Mouse (Mus musculus) heart, embryonic 14.5 days (tissue): ENCODE measurements at regions not wholly inside any gene's neighbourhood (a gene's known extent, or its start where the extent isn't known, plus 50 kb on each side); places are given as distances from the start of the nearest gene placed in this dataset.
A peak's percentile ranks its signal among the peaks of the same experiment; 100 is the strongest.

ENCODE experiments used
- ATAC-seq: fragments of 200-750 bp; cut with Nextera tagmentation; 2 replicates; pipeline ENCODE4 v1.8.0; 2017; ENCODE audit warnings: low read depth, moderate TSS enrichment; ENCODE audit not compliant: insufficient number of reproducible peaks, insufficient read depth, low FRiP score
- H3K27ac ChIP-seq, 2 experiments: fragments of 200-500 bp in 1 of 2; fragments of 300-500 bp in 1 of 2; sonication (generic) in 1 of 2; replicated peaks in 1 of 2; 2 replicates each; pipeline ENCODE4 v1.5.1; 2012 to 2014; ENCODE audit warnings: low read depth in 2 of 2, low read length in 2 of 2, control low read depth in 1 of 2, mild to moderate bottlenecking in 1 of 2, mixed read lengths in 1 of 2; ENCODE audit not compliant: control insufficient read depth in 1 of 2, insufficient read depth in 1 of 2
- H3K27me3 ChIP-seq: fragments of 300-500 bp; sonication (generic); 2 replicates; pipeline ENCODE4 v1.6.1; 2014; ENCODE audit warnings: mild to moderate bottlenecking, low read length, control low read depth; ENCODE audit not compliant: control insufficient read depth, insufficient read depth
- H3K36me3 ChIP-seq: fragments of 300-500 bp; sonication (generic); 2 replicates; pipeline ENCODE4 v1.6.1; 2014; ENCODE audit warnings: mild to moderate bottlenecking, control low read depth, low read length, mixed read lengths; ENCODE audit not compliant: control insufficient read depth, insufficient read depth
- H3K4me1 ChIP-seq, 2 experiments: fragments of 200-500 bp in 1 of 2; fragments of 300-500 bp in 1 of 2; sonication (generic) in 1 of 2; 2 replicates each; pipeline ENCODE4 v1.6.1; 2012 to 2014; ENCODE audit warnings: low read length in 2 of 2, control low read depth in 1 of 2, mixed read lengths in 1 of 2; ENCODE audit not compliant: control insufficient read depth in 2 of 2, insufficient read depth in 2 of 2
- H3K4me2 ChIP-seq: fragments of 300-500 bp; sonication (generic); 2 replicates; pipeline ENCODE4 v1.6.1; 2014; ENCODE audit warnings: mild to moderate bottlenecking, low read length
- H3K4me3 ChIP-seq, 2 experiments: fragments of 200-500 bp in 1 of 2; fragments of 300-500 bp in 1 of 2; sonication (generic) in 1 of 2; 2 replicates each; pipeline ENCODE4 v1.5.1; 2012 to 2014; ENCODE audit warnings: low read length in 2 of 2, mild to moderate bottlenecking in 2 of 2, control low read depth in 1 of 2, low read depth in 1 of 2, moderate library complexity in 1 of 2; ENCODE audit not compliant: control insufficient read depth in 1 of 2, insufficient read depth in 1 of 2
- H3K9ac ChIP-seq: fragments of 300-500 bp; sonication (generic); 2 replicates; pipeline ENCODE4 v1.6.1; 2014; ENCODE audit warnings: mild to moderate bottlenecking, low read length
- H3K9me3 ChIP-seq: fragments of 300-500 bp; sonication (generic); 2 replicates; pipeline ENCODE4 v1.6.1; 2016; ENCODE audit warnings: low read length, control low read depth; ENCODE audit not compliant: control insufficient read depth
- WGBS: fragments of 180-500 bp; shearing (Covaris S2); extraction: QIAGEN DNeasy Blood & Tissue Kit; methylation state at CpG from one replicate; pipeline ENCODE4 v1.1.7; 2014; 5-methylcytosine and 5-hydroxymethylcytosine counted together

- H3K27me3 ChIP-seq: no peaks in the 10 kb centered on the region
- no peak overlapping the region for H3K4me3 ChIP-seq
- WGBS: 76% methylated on average over 5 of the region's 5 CpGs
- H3K9me3 ChIP-seq: peaks cover 9% of the 10 kb centered on the region; the same call in 1 of the 2 replicates
- H3K4me1 ChIP-seq: no peaks in the 10 kb centered on the region
- ATAC-seq: no peak
- no peak overlapping the region for H3K9ac ChIP-seq
- H3K4me2 ChIP-seq: no peak overlapping the region
- H3K36me3 ChIP-seq: no peaks in the 10 kb centered on the region
- no peak overlapping the region for H3K27ac ChIP-seq
Measured at GRCm38 (mm10) chr17:22795213-22795612, 71.7 kb downstream of the Zfp945 start.

- Histone ChIP-seq H3K27ac (no peak overlapping the region), H3K27me3 (no peaks in the 10 kb centered on the region), H3K4me1 (no peaks in the 10 kb centered on the region), H3K4me3 (no peak overlapping the region), H3K4me2 (no peak overlapping the region), H3K9ac (no peak overlapping the region), H3K36me3 (peaks cover 15% of the 10 kb centered on the region; the same call in 1 of the 2 replicates), H3K9me3 (peaks cover 14% of the 10 kb centered on the region)
- 83% methylated on average over 2 of the region's 2 CpGs for WGBS
- ATAC-seq: no peak
Measured at GRCm38 (mm10) chr17:22784481-22784880, 82.5 kb downstream of the Zfp945 start.

DNA sequence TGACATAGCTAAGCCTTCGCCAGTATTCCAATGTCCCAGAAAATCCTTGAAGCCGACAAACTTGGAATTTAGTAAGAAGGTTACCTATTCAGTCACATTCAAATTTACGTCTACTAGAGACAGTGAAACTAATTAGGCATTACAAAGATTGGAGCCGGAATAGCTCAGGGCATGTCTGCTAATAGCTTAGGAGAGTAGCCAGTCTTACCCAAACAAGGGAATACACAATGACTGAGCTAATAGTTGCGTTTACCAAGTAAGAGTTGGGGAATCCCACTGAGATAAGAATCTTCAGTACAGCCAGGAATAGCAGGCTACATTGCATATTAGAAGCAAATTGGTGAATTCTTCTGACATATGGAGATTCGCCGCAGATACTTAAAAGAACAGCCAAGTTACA, 121.2 kb downstream of the Zfp945 start:
- no peak for ATAC-seq
- Histone ChIP-seq H3K9me3 (no peaks in the 10 kb centered on the region), H3K27me3 (no peaks in the 10 kb centered on the region), H3K27ac (no peak overlapping the region), H3K9ac (no peak overlapping the region), H3K36me3 (no peaks in the 10 kb centered on the region), H3K4me1 (no peaks in the 10 kb centered on the region), H3K4me2 (no peak overlapping the region), H3K4me3 (no peak overlapping the region)
- WGBS: 64% methylated on average over 7 of the region's 7 CpGs

- Histone ChIP-seq H3K9ac (peak overlapping the region; percentile 81), H3K36me3 (0 out of 2 replicates have a peak, but pooled peaks cover 5% of the 10 kb centered on the region), H3K27me3 (no peaks in the 10 kb centered on the region), H3K27ac (peak overlapping the region; percentile 77 to 82), H3K9me3 (no peaks in the 10 kb centered on the region), H3K4me2 (peak overlapping the region; percentile 73), H3K4me3 (peak overlapping the region; percentile 69 to 70), H3K4me1 (peaks cover 0 to 6% of the 10 kb centered on the region in 2 experiments; a peak in 1 of 4 replicates)
- under 1% methylated on average over 25 of the region's 25 CpGs for WGBS
- ATAC-seq: peak; percentile 82
Measured at GRCm38 (mm10) chr17:22739581-22740178, 127.3 kb downstream of the Zfp945 start.

DNA sequence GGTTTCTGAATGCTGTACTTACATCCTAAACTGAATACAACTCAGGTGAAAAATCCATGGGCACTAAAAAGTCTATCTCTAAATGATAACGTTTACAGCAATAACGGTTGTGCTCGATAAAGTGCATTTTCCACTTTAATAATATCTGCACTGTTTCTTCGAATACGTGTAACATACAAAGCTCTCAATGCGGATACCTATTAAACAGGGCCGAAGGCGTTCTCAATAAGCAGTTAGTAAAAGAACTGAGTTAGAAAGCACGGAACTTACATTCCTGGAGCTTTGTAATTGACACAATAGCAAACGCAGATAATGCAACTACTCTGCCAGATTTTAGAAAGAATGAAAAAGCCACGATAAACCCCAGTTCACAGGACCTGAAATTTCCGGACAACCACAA, 127.8 kb downstream of the Zfp945 start:
- Histone ChIP-seq H3K9ac (peak overlapping the region; percentile 81), H3K27ac (peak overlapping the region; percentile 77 to 82), H3K4me3 (peak overlapping the region; percentile 69 to 70), H3K27me3 (no peaks in the 10 kb centered on the region), H3K4me1 (peaks cover 0 to 6% of the 10 kb centered on the region in 2 experiments; a peak in 1 of 4 replicates), H3K4me2 (peak overlapping the region; percentile 73), H3K9me3 (no peaks in the 10 kb centered on the region), H3K36me3 (0 out of 2 replicates have a peak, but pooled peaks cover 5% of the 10 kb centered on the region)
- 7% methylated on average over 12 of the region's 12 CpGs for WGBS
- ATAC-seq: no peak

GRCm38 (mm10) chr17:22736360-22736759, 130.6 kb downstream of the Zfp945 start:
- WGBS: 88% methylated on average over 4 of the region's 4 CpGs
- no peak for ATAC-seq
- Histone ChIP-seq H3K27me3 (no peaks in the 10 kb centered on the region), H3K4me1 (peaks cover 0 to 6% of the 10 kb centered on the region in 2 experiments; a peak in 1 of 4 replicates), H3K4me2 (no peak overlapping the region), H3K27ac (no peak overlapping the region), H3K36me3 (0 out of 2 replicates have a peak, but pooled peaks cover 5% of the 10 kb centered on the region), H3K9me3 (peaks cover 6% of the 10 kb centered on the region; the same call in 1 of the 2 replicates), H3K9ac (no peak overlapping the region), H3K4me3 (no peak overlapping the region)
